Mouse (Mus musculus): ENCODE measurements at regions not wholly inside any gene's neighbourhood (a gene's known extent, or its start where the extent isn't known, plus 50 kb on each side); places are given as distances from the start of the nearest gene placed in this dataset.

DNA sequence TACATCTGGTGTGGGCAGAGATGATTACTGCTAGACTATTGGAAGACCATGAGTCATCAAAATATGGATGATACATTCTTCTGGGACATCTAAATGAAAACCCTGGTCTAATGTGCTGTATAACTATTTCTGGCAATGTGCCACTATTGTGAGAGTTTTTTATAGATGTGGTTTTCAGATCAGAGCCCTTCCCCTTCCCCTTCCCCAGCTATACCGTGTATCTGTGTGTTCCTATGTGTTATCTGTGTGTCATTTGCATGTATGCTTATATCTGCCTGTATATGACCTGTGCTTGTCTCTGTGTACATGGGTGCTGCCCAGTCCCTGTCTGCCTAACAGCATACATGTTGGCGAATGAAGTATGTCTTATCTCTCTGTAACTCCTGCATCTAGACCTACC lies 167.5 kb downstream of the Usp25 start:
- TF ChIP-seq CTCF (IDR thresholded peaks at IDR 0.05; ENCODE audit: low read depth) (no peak), EP300 (optimal IDR thresholded peaks at IDR 0.05) (no peak)

All from stomach, postnatal 0 days (tissue).